ENCODE assay signal across 8 mouse cellular contexts in genomic region chr1:95397188-95397587, GRCm38 (mm10).
DNase-seq lines count a peak whose midpoint lies in the region; ATAC-seq and TF ChIP-seq lines count a peak whose summit lies in the region.

No protein-coding gene starts in this region.

- no peak overlapping the region for H3K4me2 ChIP-seq in heart, embryonic 12.5 days
- no peak overlapping the region for H3K4me2 ChIP-seq in lung, postnatal 0 days (replicated peaks; ENCODE audit: low read depth, low read length)

- DNase-seq in heart, adult 18-20 months, result peak; percentile 23 to 47
- DNase-seq in thymus, postnatal 0 days (ENCODE audit: low spot score), result peak; percentile 11
- DNase-seq in thymus, postnatal 36 days, result no peak
- DNase-seq in lung, postnatal 0 days (ENCODE audit: low spot score), result peak; percentile 7
- DNase-seq in frontal cortex, postnatal 25 days (ENCODE audit: low spot score in 2 of 2), result no peak

- no peaks in the 10 kb centered on the region for H3K4me1 ChIP-seq in heart, embryonic 12.5 days (replicated peaks)
- no peaks in the 10 kb centered on the region for H3K4me1 ChIP-seq in lung, postnatal 0 days (ENCODE audit: insufficient read depth, low read depth, low read length)

- WGBS in heart, embryonic 12.5 days, result 44% methylated on average over 4 of the region's 4 CpGs
- WGBS in lung, postnatal 0 days, result 47% methylated on average over 4 of the region's 4 CpGs

- TF ChIP-seq EP300 in lung, postnatal 0 days (IDR thresholded peaks at IDR 0.05), result no peak

- H3K27me3 ChIP-seq in heart, embryonic 12.5 days (replicated peaks), result no peaks in the 10 kb centered on the region
- no peaks in the 10 kb centered on the region for H3K27me3 ChIP-seq in lung, postnatal 0 days (replicated peaks; ENCODE audit: insufficient read depth, low read length)

- no peak for ATAC-seq in heart, embryonic 12.5 days (ENCODE audit: insufficient number of reproducible peaks, low FRiP score)
- no peak for ATAC-seq in lung, postnatal 0 days
- no peak for ATAC-seq in monocyte, adult 5-6 weeks (replicated peaks; ENCODE audit: insufficient number of reproducible peaks, low FRiP score, low TSS enrichment, poor library complexity, severe bottlenecking)
- no peak for ATAC-seq in erythroblast, adult 5-6 weeks (replicated peaks; ENCODE audit: low FRiP score, poor library complexity, severe bottlenecking)

- no peak overlapping the region for H3K9ac ChIP-seq in heart, embryonic 12.5 days
- H3K9ac ChIP-seq in lung, postnatal 0 days (replicated peaks; ENCODE audit: low read depth), result no peak overlapping the region

- no peaks in the 10 kb centered on the region for H3K36me3 ChIP-seq in heart, embryonic 12.5 days
- no peaks in the 10 kb centered on the region for H3K36me3 ChIP-seq in lung, postnatal 0 days (ENCODE audit: insufficient read depth, low read length)

- H3K4me3 ChIP-seq in heart, embryonic 12.5 days, result no peak overlapping the region
- H3K4me3 ChIP-seq in lung, postnatal 0 days (ENCODE audit: low read depth, low read length), result no peak overlapping the region

- H3K27ac ChIP-seq in heart, embryonic 12.5 days (ENCODE audit: poor library complexity, severe bottlenecking), result no peak overlapping the region
- no peak overlapping the region for H3K27ac ChIP-seq in lung, postnatal 0 days (ENCODE audit: low read length)

- no peaks in the 10 kb centered on the region for H3K9me3 ChIP-seq in heart, embryonic 12.5 days (replicated peaks)
- H3K9me3 ChIP-seq in lung, postnatal 0 days (ENCODE audit: low read length), result no peaks in the 10 kb centered on the region

- TF ChIP-seq CTCF in lung, postnatal 0 days (IDR thresholded peaks at IDR 0.05), result peak; percentile 50

Comparison
In these comparisons a context has a peak if more than half of its experiments do, and no peak if none do; other contexts are left out.
1. DNase-seq: peak in heart, adult 18-20 months (2 of 2), thymus, postnatal 0 days (single experiment) and lung, postnatal 0 days (single experiment); none in thymus, postnatal 36 days (0 of 2) and frontal cortex, postnatal 25 days (0 of 2).